8 mouse cellular contexts compared by ENCODE assay signal in genomic region chr3:143631183-143631582, GRCm38 (mm10).
A peak's percentile ranks its signal among the peaks of the same experiment; 100 is the strongest.
DNase-seq lines count a peak whose midpoint lies in the region; ATAC-seq lines count a peak whose summit lies in the region.
"Had no signal": no experiment of that assay in that cellular context is flagged by ENCODE, and none has a peak within 500 bp of the region (broad histone marks: within the 10 kb centered on the region; RNA-seq: fewer than 3 reads in every experiment).

No protein-coding gene starts in this region.

- no peak for DNase-seq in kidney, postnatal 36 days
- peak; percentile 35 for DNase-seq in gastrocnemius, postnatal 10 days
- DNase-seq in lung, postnatal 10 days, result peak; percentile 33
- no peak for DNase-seq in B cell, adult 2 months
- DNase-seq: cerebellum, postnatal 10 days had no signal

- no peak overlapping the region for H3K27ac ChIP-seq in kidney, embryonic 15.5 days
- H3K27ac ChIP-seq in heart, embryonic 16.5 days (ENCODE audit: low read length), result no peak overlapping the region; the same call in 1 of the 2 replicates
- H3K27ac ChIP-seq in midbrain, embryonic 13.5 days, result no peak overlapping the region

- H3K9me3 ChIP-seq in kidney, embryonic 15.5 days (replicated peaks), result no peaks in the 10 kb centered on the region
- no peaks in the 10 kb centered on the region for H3K9me3 ChIP-seq in heart, embryonic 16.5 days (replicated peaks; ENCODE audit: control insufficient read depth, low read length)
- H3K9me3 ChIP-seq in midbrain, embryonic 13.5 days, result no peaks in the 10 kb centered on the region

- H3K27me3 ChIP-seq in kidney, embryonic 15.5 days, result no peaks in the 10 kb centered on the region
- H3K27me3 ChIP-seq in heart, embryonic 16.5 days (ENCODE audit: control insufficient read depth, insufficient read depth, low read length), result no peaks in the 10 kb centered on the region; the same call in 1 of the 2 replicates
- no peaks in the 10 kb centered on the region for H3K27me3 ChIP-seq in midbrain, embryonic 13.5 days

- H3K4me3 ChIP-seq in kidney, embryonic 15.5 days (replicated peaks), result no peak overlapping the region
- no peak overlapping the region for H3K4me3 ChIP-seq in heart, embryonic 16.5 days (ENCODE audit: low read length)
- H3K4me3 ChIP-seq in midbrain, embryonic 13.5 days (replicated peaks), result no peak overlapping the region

- H3K9ac ChIP-seq in kidney, embryonic 15.5 days, result no peak overlapping the region
- H3K9ac ChIP-seq in heart, embryonic 16.5 days (ENCODE audit: low read length), result no peak overlapping the region
- H3K9ac ChIP-seq in midbrain, embryonic 13.5 days (replicated peaks), result no peak overlapping the region

- 37% methylated on average over 10 of the region's 10 CpGs for WGBS in kidney, embryonic 15.5 days
- WGBS in heart, embryonic 16.5 days, result 26% methylated on average over 10 of the region's 10 CpGs
- 65% methylated on average over 10 of the region's 10 CpGs for WGBS in midbrain, embryonic 13.5 days

- ATAC-seq in kidney, embryonic 15.5 days (replicated peaks; ENCODE audit: low FRiP score), result no peak
- no peak for ATAC-seq in heart, embryonic 16.5 days (replicated peaks; ENCODE audit: extremely low read depth, insufficient read depth, low FRiP score)
- no peak for ATAC-seq in midbrain, embryonic 13.5 days

- peak overlapping the region; percentile 26 for H3K4me2 ChIP-seq in kidney, embryonic 15.5 days
- H3K4me2 ChIP-seq in heart, embryonic 16.5 days (ENCODE audit: low read depth, low read length), result peak overlapping the region; percentile 15; the same call in 1 of the 2 replicates
- H3K4me2 ChIP-seq in midbrain, embryonic 13.5 days (replicated peaks), result no peak overlapping the region

- H3K4me1 ChIP-seq in kidney, embryonic 15.5 days, result peaks cover 10% of the 10 kb centered on the region
- no peaks in the 10 kb centered on the region for H3K4me1 ChIP-seq in heart, embryonic 16.5 days (ENCODE audit: control insufficient read depth, insufficient read depth, low read length)
- H3K4me1 ChIP-seq in midbrain, embryonic 13.5 days (replicated peaks), result no peaks in the 10 kb centered on the region

- H3K36me3 ChIP-seq in kidney, embryonic 15.5 days, result no peaks in the 10 kb centered on the region
- H3K36me3 ChIP-seq in heart, embryonic 16.5 days (ENCODE audit: control insufficient read depth, insufficient read depth), result no peaks in the 10 kb centered on the region
- H3K36me3 ChIP-seq in midbrain, embryonic 13.5 days, result no peaks in the 10 kb centered on the region

Comparison
In these comparisons a context has a peak if more than half of its experiments do, and no peak if none do; other contexts are left out.
1. DNase-seq: peak in gastrocnemius, postnatal 10 days (single experiment) and lung, postnatal 10 days (single experiment); none in kidney, postnatal 36 days (0 of 2) and B cell, adult 2 months (0 of 2).